Mouse (Mus musculus) erythroblast, embryonic 14.5 days (primary cell): Measurements from ENCODE around the gene Zfp600.
"Not testable (repeated sequence)": the region's sequence is repeated elsewhere in the genome, so short reads cannot be mapped to it uniquely, and the experiment has no call there.

ENCODE experiments used
- GATA1 ChIP-seq: IDR thresholded peaks from 2 replicates; pipeline ENCODE4 v1.6.1; 2012; ENCODE audit warnings: low read length, inconsistent platforms, mixed read lengths
- TAL1 ChIP-seq: IDR thresholded peaks from 3 replicates; pipeline ENCODE4 v1.6.1; 2012; ENCODE audit warnings: low read length, inconsistent platforms, mixed read lengths

DNA sequence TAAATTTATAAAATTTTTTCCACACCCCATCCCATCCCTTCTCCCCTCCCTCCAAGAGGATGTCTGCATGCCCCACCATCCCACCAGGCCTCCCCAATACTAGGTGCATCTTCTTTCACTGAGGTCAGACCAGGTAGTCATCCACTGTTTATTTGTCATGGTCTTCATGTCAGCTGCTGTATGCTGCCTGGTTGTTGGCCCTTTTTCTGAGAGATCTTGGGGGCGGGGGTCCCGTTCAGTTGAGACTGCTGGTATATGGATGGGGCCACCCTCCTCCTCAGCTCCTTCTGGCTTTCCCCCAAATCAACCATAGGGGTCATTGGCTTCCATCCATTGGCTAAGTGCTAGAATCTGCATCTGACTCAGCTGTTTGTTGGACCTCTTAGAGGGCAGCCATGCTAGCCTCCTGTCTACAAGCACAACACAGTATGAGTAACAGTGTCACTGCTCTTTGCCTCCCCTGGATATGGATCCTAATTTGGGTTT lies 12.1 kb downstream of the Zfp600 start:
- TF ChIP-seq TAL1, GATA1: not testable (repeated sequence)
